Mouse (Mus musculus) G1E (cell line): ENCODE results near the gene Ccdc9b. TPM values are rescaled to one million over a fixed set of nuclear protein-coding genes. Genes with fewer than 3 reads are reported as not detected.

Experiments used
- ATAC-seq: 2 replicates; pipeline ENCODE4 v1.8.0; 2016; ENCODE audit warnings: mild to moderate bottlenecking; ENCODE audit not compliant: insufficient number of reproducible peaks, poor library complexity, low FRiP score, severe bottlenecking; ENCODE audit errors: extremely low read depth
- DNase-seq: peaks from one replicate; pipeline ENCODE4 v3.0.0; 2012; ENCODE audit warnings: low spot score
- H3K27me3 ChIP-seq: 2 replicates; pipeline ENCODE4 v1.6.1; 2012; ENCODE audit warnings: mild to moderate bottlenecking, low read length, inconsistent platforms; ENCODE audit not compliant: insufficient read depth
- H3K36me3 ChIP-seq: replicated peaks from 2 replicates; pipeline ENCODE3; 2012; ENCODE audit warnings: mild to moderate bottlenecking, inconsistent platforms
- H3K4me1 ChIP-seq: 2 replicates; pipeline ENCODE4 v1.6.1; 2012; ENCODE audit warnings: low read depth, low read length, inconsistent platforms, mixed read lengths; ENCODE audit not compliant: insufficient read depth
- H3K4me3 ChIP-seq: 2 replicates; pipeline ENCODE4 v1.5.1; 2012; ENCODE audit warnings: low read depth, mild to moderate bottlenecking, inconsistent platforms, low read length, moderate library complexity, mixed read lengths
- H3K9me3 ChIP-seq: replicated peaks from 2 replicates; pipeline ENCODE4 v1.6.1; 2012; ENCODE audit warnings: inconsistent platforms
- CTCF ChIP-seq: IDR thresholded peaks from 2 replicates; pipeline ENCODE4 v1.5.1; 2012; ENCODE audit warnings: low read depth, low read length, inconsistent platforms, mixed read lengths
- GATA1 ChIP-seq: IDR thresholded peaks from 2 replicates; pipeline ENCODE4 v1.6.1; 2012; ENCODE audit warnings: borderline replicate concordance, low read length, inconsistent platforms, mixed read lengths
- GATA2 ChIP-seq: IDR thresholded peaks from 2 replicates; pipeline ENCODE4 v1.6.1; 2012; ENCODE audit warnings: low read depth, low read length, inconsistent platforms, borderline replicate concordance
- POLR2AphosphoS5 ChIP-seq: IDR thresholded peaks from 2 replicates; pipeline ENCODE4 v1.6.1; 2012; ENCODE audit warnings: low read depth, low read length, inconsistent platforms; ENCODE audit not compliant: insufficient replicate concordance
- TAL1 ChIP-seq: conservative IDR thresholded peaks from 2 replicates; pipeline ENCODE4 v1.6.1; 2012; ENCODE audit warnings: low read depth, low read length, inconsistent platforms, mixed read lengths
- polyA plus RNA-seq: library from polyadenylated mRNA; stranded (reverse); fragments of >175 nt; gene quantifications from 2 replicates; pipeline ENCODE4 v1.2.3, GENCODE M21; 2012
- total RNA-seq, 2 experiments: library from RNA; stranded (forward) in 1 of 2; stranded (reverse) in 1 of 2; fragments of 200-1000 nt in 1 of 2; fragments of >200 nt in 1 of 2; fragmentation: Nextera tagmentation in 1 of 2; gene quantifications; 2 replicates each; pipeline ENCODE4 v1.2.3; 2014 to 2017

Ccdc9b gene
- total and polyA plus RNA-seq, 3 experiments, result 0.05 TPM; not detected in 2

- ATAC-seq (0 out of 2 replicates have a peak, but pooled peaks have one; percentile 16), DNase-seq (peak; percentile 60)
- no peaks in the 10 kb centered on the region for H3K9me3 ChIP-seq
- no peak for TF ChIP-seq POLR2AphosphoS5
- TF ChIP-seq TAL1, result no peak
- TF ChIP-seq GATA2, result no peak
- no peak for TF ChIP-seq CTCF
- no peak for TF ChIP-seq GATA1
- peaks cover 9% of the 10 kb centered on the region for H3K27me3 ChIP-seq
- peak overlapping the region; percentile 93 for H3K4me3 ChIP-seq
- peaks cover 38% of the 10 kb centered on the region for H3K36me3 ChIP-seq
- H3K4me1 ChIP-seq, result peaks cover 51% of the 10 kb centered on the region
Measured at GRCm38 (mm10) chr2:118745915-118746901, 16.3 kb downstream of the Ccdc9b start.

GRCm38 (mm10) chr2:118745232-118745884, 17.1 kb downstream of the Ccdc9b start, which contains the start of gene Inafm2:
Inafm2 (plus strand) TSS chr2:118745758.
- peaks cover 52% of the 10 kb centered on the region for H3K4me1 ChIP-seq
- peaks cover 9% of the 10 kb centered on the region for H3K27me3 ChIP-seq
- peak; percentile 76 for ATAC-seq

GRCm38 (mm10) chr2:118744621-118745020, 17.8 kb downstream of the Ccdc9b start:
- TF ChIP-seq POLR2AphosphoS5 (no peak), TAL1 (no peak), GATA2 (no peak), GATA1 (no peak), CTCF (no peak)
- peaks cover 9% of the 10 kb centered on the region for H3K27me3 ChIP-seq
- peak overlapping the region; percentile 93; the same call in 1 of the 2 replicates for H3K4me3 ChIP-seq
- peaks cover 24% of the 10 kb centered on the region for H3K36me3 ChIP-seq
- DNase-seq, result no peak
- no peak for ATAC-seq
- H3K9me3 ChIP-seq, result no peaks in the 10 kb centered on the region
- peaks cover 54% of the 10 kb centered on the region for H3K4me1 ChIP-seq

More at GRCm38 (mm10) chr2:118745232-118745884, 17.1 kb downstream of the Ccdc9b start, which contains the start of gene Inafm2:
- Histone ChIP-seq H3K9me3 (no peaks in the 10 kb centered on the region), H3K36me3 (peaks cover 31% of the 10 kb centered on the region), H3K4me3 (peak within 1 kb of the TSS; percentile 93)
- peak; percentile 97 for DNase-seq
- no peak for TF ChIP-seq POLR2AphosphoS5
- no peak for TF ChIP-seq GATA2
- no peak for TF ChIP-seq TAL1
- TF ChIP-seq GATA1, result no peak
- TF ChIP-seq CTCF, result no peak

- no peak for TF ChIP-seq POLR2AphosphoS5
- peak; percentile 36; the same call in 1 of the 2 replicates for TF ChIP-seq CTCF
- no peak for TF ChIP-seq GATA1
- H3K4me1 ChIP-seq, result peaks cover 43% of the 10 kb centered on the region
- DNase-seq, result peak; percentile 69
- peaks cover 12% of the 10 kb centered on the region for H3K36me3 ChIP-seq
- no peaks in the 10 kb centered on the region for H3K9me3 ChIP-seq
- H3K27me3 ChIP-seq, result peaks cover 9% of the 10 kb centered on the region
- 0 out of 2 replicates have a peak, but pooled peaks have one; percentile 24 for ATAC-seq
- H3K4me3 ChIP-seq, result no peak overlapping the region
Measured at GRCm38 (mm10) chr2:118743261-118743943, 19.1 kb downstream of the Ccdc9b start.

- H3K27me3 ChIP-seq, result peaks cover 10% of the 10 kb centered on the region
- ATAC-seq, result no peak
- H3K9me3 ChIP-seq, result no peaks in the 10 kb centered on the region
- no peak overlapping the region for H3K4me3 ChIP-seq
- peaks cover 26% of the 10 kb centered on the region for H3K4me1 ChIP-seq
- no peaks in the 10 kb centered on the region for H3K36me3 ChIP-seq
- no peak for DNase-seq
- TF ChIP-seq GATA1, result no peak
- TF ChIP-seq GATA2, result no peak
- no peak for TF ChIP-seq TAL1
- TF ChIP-seq CTCF, result no peak
- no peak for TF ChIP-seq POLR2AphosphoS5
Measured at GRCm38 (mm10) chr2:118741183-118741582, 21.3 kb downstream of the Ccdc9b start.

GRCm38 (mm10) chr2:118740341-118740740, 22.1 kb downstream of the Ccdc9b start:
- no peak for DNase-seq

More at GRCm38 (mm10) chr2:118740341-118740740, 22.1 kb downstream of the Ccdc9b start:
- Histone ChIP-seq H3K27me3 (peaks cover 14% of the 10 kb centered on the region), H3K36me3 (no peaks in the 10 kb centered on the region), H3K4me3 (no peak overlapping the region), H3K9me3 (no peaks in the 10 kb centered on the region), H3K4me1 (peaks cover 25% of the 10 kb centered on the region)
- ATAC-seq, result no peak
- TF ChIP-seq CTCF (no peak), GATA1 (no peak), GATA2 (no peak), POLR2AphosphoS5 (no peak), TAL1 (no peak)
